Mouse (Mus musculus): ENCODE data around the gene Ccnj.

Ccnj gene

GRCm38 (mm10) chr19:40849391-40849790, 18.3 kb downstream of the Ccnj start:
- DNase-seq, result no peak

- DNase-seq, result no peak
Measured at GRCm38 (mm10) chr19:40859555-40859954, 28.5 kb downstream of the Ccnj start.

DNA sequence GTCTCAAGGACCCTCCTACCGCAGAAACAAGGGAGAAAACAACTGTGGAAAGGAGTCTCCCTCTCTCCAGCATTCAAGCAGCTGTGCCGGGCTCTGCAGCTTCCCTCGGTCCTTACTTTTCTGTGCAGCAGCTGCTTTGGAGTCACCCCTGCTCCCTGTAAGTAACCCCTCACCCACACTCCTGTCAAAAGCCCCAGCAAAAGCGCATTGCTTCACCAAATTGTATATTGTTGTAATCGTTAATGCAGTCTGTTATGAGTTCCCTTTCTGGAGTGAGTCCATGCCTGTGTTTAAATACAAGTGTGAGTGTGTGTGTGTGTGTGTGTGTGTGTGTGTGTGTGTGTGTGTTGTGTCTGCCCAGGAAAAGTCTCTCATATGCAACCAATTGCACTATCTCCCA, 37.2 kb downstream of the Ccnj start:
- DNase-seq, result no peak

GRCm38 (mm10) chr19:40869425-40870105, 38.5 kb downstream of the Ccnj start:
- DNase-seq, result no peak

GRCm38 (mm10) chr19:40872955-40873665, 42.0 kb downstream of the Ccnj start:
- peak; percentile 82 for DNase-seq

DNA sequence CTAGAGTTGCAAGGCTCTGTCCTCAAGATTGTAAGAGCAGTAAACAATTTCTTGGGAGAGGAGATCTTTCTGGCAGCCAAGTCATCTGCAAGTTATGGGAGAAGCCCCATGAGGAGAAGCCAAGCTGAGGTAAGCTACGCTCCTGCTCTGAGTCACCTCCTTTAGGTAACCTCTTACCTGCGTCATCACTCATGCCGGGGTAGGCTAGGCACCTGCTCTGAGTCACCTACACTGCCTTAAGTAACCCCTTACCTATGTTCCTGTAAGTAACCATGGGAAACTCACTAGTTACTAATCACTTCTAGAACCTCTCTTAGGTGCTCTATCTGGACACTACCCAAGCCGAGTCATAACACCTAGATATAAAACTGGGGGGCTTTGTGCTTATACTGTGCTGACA, 50.6 kb downstream of the Ccnj start:
- no peak for DNase-seq

GRCm38 (mm10) chr19:40888887-40889286, 57.8 kb downstream of the Ccnj start:
- DNase-seq, result no peak

- no peak for DNase-seq
Measured at GRCm38 (mm10) chr19:40894071-40894506, 63.0 kb downstream of the Ccnj start.

GRCm38 (mm10) chr19:40894519-40895392, 63.7 kb downstream of the Ccnj start, which contains the start of gene Zfp518a:
Gene Zfp518a (plus strand): TSS chr19:40894705.
- peak; percentile 82 for DNase-seq

DNA sequence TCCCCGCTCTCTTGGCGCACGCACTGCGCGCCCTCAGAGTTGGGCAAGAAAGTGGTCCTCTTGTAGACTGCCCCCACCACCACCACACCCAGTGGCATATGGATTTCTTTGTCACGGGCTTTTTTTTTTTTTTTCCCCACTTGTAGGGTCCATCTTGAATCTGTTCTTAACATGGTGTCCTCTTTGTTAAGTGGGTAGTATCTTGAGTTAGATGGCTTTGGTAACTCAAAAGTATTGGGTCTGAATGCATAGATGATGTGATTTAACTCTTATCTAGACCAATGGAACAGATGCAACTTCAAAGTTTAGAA, 64.3 kb downstream of the Ccnj start:
- no peak for DNase-seq

Data from kidney, adult 11 months (tissue).